Mouse (Mus musculus) right cerebral cortex, adult 2 months (tissue): ENCODE data around the gene Tnnc1.

ENCODE experiments used
- DNase-seq, 2 experiments: peaks; one replicate each; pipeline ENCODE4 v3.0.0; 2021 to 2022; ENCODE audit warnings: low spot score in 2 of 2

The Tnnc1 gene

GRCm38 (mm10) chr14:31183541-31183940 is 24.6 kb upstream of the Tnnc1 start:
- no peak for DNase-seq

GRCm38 (mm10) chr14:31184195-31184594 is 23.9 kb upstream of the Tnnc1 start:
- no peak for DNase-seq

GRCm38 (mm10) chr14:31186656-31187055 is 21.5 kb upstream of the Tnnc1 start:
- DNase-seq, result no peak

GRCm38 (mm10) chr14:31188771-31189181 is 19.3 kb upstream of the Tnnc1 start:
- no peak for DNase-seq

- DNase-seq, result no peak
These were observed 18.8 kb upstream of the Tnnc1 start for GRCm38 (mm10) chr14:31189348-31189747.

DNA sequence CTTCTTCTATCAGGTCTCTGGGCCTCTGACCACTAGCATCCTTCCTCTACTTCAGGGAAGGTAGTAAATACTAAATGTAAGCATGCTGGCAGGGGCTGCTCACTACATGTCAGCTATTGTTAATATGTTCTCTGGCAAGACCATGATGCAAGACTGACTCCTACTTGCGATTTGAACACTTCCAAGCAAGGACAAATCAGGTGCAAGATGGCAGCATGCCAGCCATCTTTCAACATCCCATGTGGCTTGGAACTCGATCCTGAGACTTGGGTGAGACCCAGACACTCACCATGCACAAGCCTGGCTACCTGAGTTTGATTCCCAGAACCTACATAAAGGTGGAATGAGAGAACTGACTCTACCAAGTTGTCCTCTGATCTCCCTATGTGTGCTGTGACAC is 16.2 kb upstream of the Tnnc1 start:
- DNase-seq, result no peak

- no peak for DNase-seq
These were observed 14.3 kb upstream of the Tnnc1 start for GRCm38 (mm10) chr14:31193791-31194190.

- no peak for DNase-seq
These were observed 13.7 kb upstream of the Tnnc1 start for GRCm38 (mm10) chr14:31194441-31194840.

GRCm38 (mm10) chr14:31194891-31195513 is 13.1 kb upstream of the Tnnc1 start:
- no peak for DNase-seq

DNA sequence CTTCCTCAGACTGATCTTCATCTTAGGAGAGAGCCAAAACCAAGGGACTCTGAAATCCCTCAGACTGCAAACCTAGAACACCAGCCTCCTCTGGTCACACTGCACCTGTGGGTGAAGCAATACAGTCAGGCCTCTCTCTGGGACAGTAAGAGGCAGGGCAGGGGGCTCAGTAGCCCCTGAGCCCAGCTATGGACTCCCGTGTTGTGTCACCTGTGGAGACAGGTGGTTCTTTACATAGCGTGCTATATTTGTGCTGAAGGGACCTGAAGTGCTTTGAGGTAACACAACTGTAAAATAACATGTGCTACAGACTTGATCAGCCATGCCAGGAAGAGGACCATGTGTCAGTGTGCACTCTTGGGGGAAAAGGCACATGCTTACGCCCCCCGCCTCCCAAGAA is 12.6 kb upstream of the Tnnc1 start:
- no peak for DNase-seq

DNA sequence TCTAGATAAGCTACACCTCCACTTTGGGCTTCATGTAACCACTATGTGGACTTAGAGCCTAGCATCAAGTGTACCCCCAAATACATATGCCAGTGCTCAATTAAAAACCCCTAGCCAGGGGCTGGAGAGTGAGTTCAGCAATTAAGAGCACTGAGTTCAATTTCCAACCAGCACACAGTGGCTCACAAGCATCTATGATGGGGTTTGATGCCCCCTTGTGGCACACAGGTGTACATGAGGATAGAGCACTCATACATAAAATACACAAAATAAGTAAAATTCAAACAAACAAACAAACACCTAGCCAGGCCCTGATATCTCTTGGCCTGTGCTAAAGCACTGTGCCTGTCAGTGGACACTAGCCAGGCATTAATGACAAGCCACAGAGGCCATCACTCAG is 12.1 kb upstream of the Tnnc1 start:
- no peak for DNase-seq

DNA sequence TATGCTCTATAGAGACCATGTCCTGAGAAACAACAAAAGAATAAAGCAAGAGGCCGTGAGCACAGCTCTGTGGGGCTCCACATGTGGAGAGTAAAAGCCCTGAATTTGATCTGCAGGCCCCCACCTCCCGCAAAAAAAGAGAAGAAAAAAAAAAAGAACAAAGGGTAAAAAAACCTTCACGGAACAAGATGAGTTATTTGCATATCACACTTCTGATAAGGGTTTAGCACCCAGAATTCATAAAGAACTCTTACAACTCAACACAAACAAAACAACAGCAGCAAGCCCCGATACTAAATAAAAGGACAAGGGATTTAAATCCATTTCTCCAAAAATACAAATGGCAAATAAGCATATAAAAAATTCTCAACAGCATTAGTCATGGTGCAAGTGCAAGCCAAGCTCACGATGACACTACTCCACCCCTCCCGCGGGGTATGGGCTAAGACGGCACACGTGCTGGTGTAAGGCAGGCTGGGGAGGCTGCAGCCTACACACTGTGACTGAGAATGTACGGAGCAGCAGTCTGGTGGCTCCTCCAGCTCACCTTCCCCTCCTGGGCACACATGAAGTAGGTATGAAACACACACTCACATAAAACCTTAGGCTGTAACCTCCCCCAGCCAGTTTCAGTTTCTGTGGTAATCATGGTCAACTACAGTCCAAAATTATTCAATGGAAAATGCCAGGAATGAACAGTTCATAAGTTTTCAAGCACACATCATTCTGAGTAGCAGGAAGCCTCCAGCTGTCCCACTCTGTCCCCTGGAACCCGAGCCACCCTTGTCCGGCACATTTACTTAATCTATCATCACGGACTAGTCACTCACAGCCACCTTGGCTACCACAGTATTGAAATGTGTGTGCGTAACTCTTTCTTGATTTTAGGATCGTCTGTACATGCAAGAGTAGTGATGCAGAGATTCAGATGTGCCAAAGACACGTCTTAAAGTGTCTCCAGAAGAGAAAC is 10.3 kb upstream of the Tnnc1 start:
- DNase-seq, result peak; percentile 64 to 67

GRCm38 (mm10) chr14:31199599-31199998 is 8.5 kb upstream of the Tnnc1 start:
- no peak for DNase-seq

DNA sequence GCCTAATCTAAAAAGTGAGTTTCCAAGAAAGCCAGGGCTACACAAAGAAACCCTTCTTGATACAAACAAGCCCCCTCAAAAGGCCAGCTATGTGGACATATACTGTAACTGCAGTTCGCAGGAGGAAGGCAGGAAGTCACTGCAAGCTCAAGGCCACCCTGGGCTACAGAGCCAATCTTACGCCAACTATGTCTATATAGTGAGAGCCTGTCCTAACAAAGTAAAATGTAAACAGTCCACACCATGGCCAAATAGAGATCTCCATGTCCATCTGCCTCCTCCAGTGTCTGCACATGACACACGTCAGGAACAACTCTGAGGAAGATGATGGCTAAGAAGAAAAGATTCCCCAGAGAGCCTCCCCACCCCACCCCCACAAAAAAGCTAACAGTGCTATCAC is 8.1 kb upstream of the Tnnc1 start:
- DNase-seq, result no peak

GRCm38 (mm10) chr14:31204844-31205243 is 3.3 kb upstream of the Tnnc1 start:
- no peak for DNase-seq

GRCm38 (mm10) chr14:31205244-31205561 is 2.9 kb upstream of the Tnnc1 start:
- no peak for DNase-seq

- peak; percentile 34 to 49 for DNase-seq
These were observed 2.3 kb upstream of the Tnnc1 start for GRCm38 (mm10) chr14:31205562-31206467.

- DNase-seq, result peak; percentile 92 to 96
These were observed 1.6 kb upstream of the Tnnc1 start for GRCm38 (mm10) chr14:31206472-31206981.

GRCm38 (mm10) chr14:31207070-31207830 is 862 bp upstream of the Tnnc1 start:
- peak in 1 of 2 experiments; percentile 36 for DNase-seq

DNA sequence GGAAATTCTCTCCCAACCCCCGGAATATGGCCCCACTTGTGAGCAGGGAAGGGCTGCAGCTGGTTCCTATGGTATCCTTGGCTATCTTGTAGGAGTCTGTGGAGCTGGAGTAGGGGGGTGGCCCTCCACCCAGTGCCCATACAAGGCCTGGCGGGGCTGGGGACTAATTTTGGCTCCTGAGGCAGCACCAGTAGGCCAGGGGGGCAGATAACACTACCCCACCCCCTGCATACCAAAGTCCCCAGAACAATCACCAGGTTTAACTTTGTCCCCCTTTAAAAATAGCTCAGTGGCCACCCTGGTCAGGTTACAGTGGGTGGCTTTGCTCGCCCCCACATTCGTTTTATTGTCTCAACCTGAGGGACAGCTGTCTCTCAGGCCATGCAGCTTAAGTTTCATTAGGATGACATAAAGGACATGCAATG is 1.0 kb downstream of the Tnnc1 start:
- DNase-seq, result no peak

GRCm38 (mm10) chr14:31211854-31212253 is 3.7 kb downstream of the Tnnc1 start:
- no peak for DNase-seq
